Mouse (Mus musculus) E14TG2a.4 (cell line): ENCODE data around the gene Kif2c.

ENCODE experiments used
- CTCF ChIP-seq: conservative IDR thresholded peaks from 2 replicates; pipeline ENCODE4 v1.5.1; 2014; ENCODE audit warnings: low read length
- NANOG ChIP-seq: IDR thresholded peaks from 2 replicates; pipeline ENCODE4 v1.6.1; 2014; ENCODE audit warnings: borderline replicate concordance, low read length, mixed read lengths
- POU5F1 ChIP-seq: IDR thresholded peaks from 2 replicates; pipeline ENCODE4 v1.6.1; 2014; ENCODE audit warnings: low read length, borderline replicate concordance

DNA sequence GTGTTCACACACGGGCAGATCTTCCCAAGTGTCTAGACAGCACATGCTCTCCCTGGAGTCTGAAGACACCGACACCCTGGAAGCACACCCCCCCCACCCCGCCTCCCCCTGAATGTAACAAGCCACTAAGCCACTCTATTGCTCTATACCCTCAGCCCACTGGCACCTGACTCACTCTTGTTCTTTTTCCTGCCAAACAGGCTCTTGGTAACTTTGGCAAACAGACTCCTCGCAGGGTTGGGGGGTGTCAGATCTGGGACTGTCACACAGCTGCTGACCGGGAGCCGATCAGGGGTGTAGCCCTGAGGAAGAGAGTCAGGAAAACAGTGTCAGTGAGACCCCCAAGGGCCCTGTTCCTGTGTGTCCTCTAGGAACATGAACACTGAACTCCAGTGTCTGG is 51.2 kb downstream of the Kif2c start:
- TF ChIP-seq CTCF = no peak
- no peak for TF ChIP-seq POU5F1
- no peak for TF ChIP-seq NANOG
